Comparison of ENCODE assay signal across 11 mouse cellular contexts in genomic region chr11:110028913-110029695, GRCm38 (mm10). TPM values are rescaled to one million over a fixed set of nuclear protein-coding genes. Genes with fewer than 3 reads are reported as not detected.
DNase-seq lines count a peak whose midpoint lies in the region; ATAC-seq lines count a peak whose summit lies in the region.
"Had no signal": no experiment of that assay in that cellular context is flagged by ENCODE, and none has a peak within 500 bp of the region (broad histone marks: within the 10 kb centered on the region; RNA-seq: fewer than 3 reads in every experiment).

No protein-coding gene starts in this region.

- H3K27ac ChIP-seq in liver, embryonic 13.5 days, result no peak overlapping the region
- H3K27ac ChIP-seq in forebrain, embryonic 14.5 days (ENCODE audit: low read depth, low read length), result no peak overlapping the region
- H3K27ac ChIP-seq in midbrain, embryonic 15.5 days, result no peak overlapping the region
- H3K27ac ChIP-seq: embryonic facial prominence, embryonic 15.5 days; hindbrain, embryonic 14.5 days had no signal

- peak; percentile 69 for DNase-seq in 3134 (ENCODE audit: extremely low read depth, insufficient read length, low spot score)
- peak; percentile 56 for DNase-seq in Muller cell, postnatal 12 days (ENCODE audit: inconsistent ontology term)
- DNase-seq in heart, postnatal 4 days, result peak; percentile 10
- no peak for DNase-seq in liver, embryonic 13.5 days
- no peak for DNase-seq in forebrain, embryonic 14.5 days (ENCODE audit: low spot score)
- DNase-seq in cerebellum, postnatal 25 days, result no peak
- no peak for DNase-seq in layer of hippocampus, postnatal 25 days (ENCODE audit: extremely low spot score in 1 of 2, low spot score in 1 of 2)
- DNase-seq: right cerebral cortex, postnatal 25 days had no signal

- ATAC-seq in liver, embryonic 13.5 days (ENCODE audit: low read depth), result peak; percentile 54
- ATAC-seq in forebrain, embryonic 14.5 days, result no peak
- ATAC-seq in midbrain, embryonic 15.5 days (replicated peaks), result no peak

- WGBS in liver, embryonic 13.5 days (ENCODE audit: insufficient replicate concordance), result 48% methylated on average over 7 of the region's 7 CpGs
- WGBS in forebrain, embryonic 14.5 days, result 88% methylated on average over 7 of the region's 7 CpGs
- WGBS in midbrain, embryonic 15.5 days, result 69% methylated on average over 7 of the region's 7 CpGs

- H3K4me2 ChIP-seq in liver, embryonic 13.5 days, result 0 out of 2 replicates have a peak overlapping the region, but pooled peaks have one; percentile 8
- no peak overlapping the region for H3K4me2 ChIP-seq in forebrain, embryonic 14.5 days (ENCODE audit: low read length)
- no peak overlapping the region for H3K4me2 ChIP-seq in midbrain, embryonic 15.5 days
- H3K4me2 ChIP-seq: embryonic facial prominence, embryonic 15.5 days; hindbrain, embryonic 14.5 days had no signal

- no peaks in the 10 kb centered on the region for H3K9me3 ChIP-seq in liver, embryonic 13.5 days (replicated peaks)
- no peaks in the 10 kb centered on the region for H3K9me3 ChIP-seq in forebrain, embryonic 14.5 days (replicated peaks; ENCODE audit: control insufficient read depth, low read length)
- no peaks in the 10 kb centered on the region for H3K9me3 ChIP-seq in midbrain, embryonic 15.5 days
- H3K9me3 ChIP-seq: embryonic facial prominence, embryonic 15.5 days had no signal

- H3K9ac ChIP-seq in liver, embryonic 13.5 days, result no peak overlapping the region
- H3K9ac ChIP-seq in forebrain, embryonic 14.5 days (ENCODE audit: low read length), result no peak overlapping the region
- H3K9ac ChIP-seq in midbrain, embryonic 15.5 days, result no peak overlapping the region
- H3K9ac ChIP-seq: embryonic facial prominence, embryonic 15.5 days; hindbrain, embryonic 14.5 days had no signal

- no peak overlapping the region for H3K4me3 ChIP-seq in liver, embryonic 13.5 days (replicated peaks)
- H3K4me3 ChIP-seq in forebrain, embryonic 14.5 days (ENCODE audit: low read depth, low read length), result no peak overlapping the region
- H3K4me3 ChIP-seq in midbrain, embryonic 15.5 days, result no peak overlapping the region
- H3K4me3 ChIP-seq: embryonic facial prominence, embryonic 15.5 days had no signal

- no peaks in the 10 kb centered on the region for H3K27me3 ChIP-seq in liver, embryonic 13.5 days
- no peaks in the 10 kb centered on the region for H3K27me3 ChIP-seq in forebrain, embryonic 14.5 days (replicated peaks; ENCODE audit: control insufficient read depth, insufficient read depth, low read length)
- H3K27me3 ChIP-seq in midbrain, embryonic 15.5 days (replicated peaks), result no peaks in the 10 kb centered on the region
- H3K27me3 ChIP-seq: embryonic facial prominence, embryonic 15.5 days had no signal

- no peaks in the 10 kb centered on the region for H3K4me1 ChIP-seq in liver, embryonic 13.5 days (replicated peaks)
- H3K4me1 ChIP-seq in forebrain, embryonic 14.5 days (ENCODE audit: control insufficient read depth, insufficient read depth, low read length), result no peaks in the 10 kb centered on the region
- H3K4me1 ChIP-seq in midbrain, embryonic 15.5 days, result no peaks in the 10 kb centered on the region
- H3K4me1 ChIP-seq: embryonic facial prominence, embryonic 15.5 days had no signal

- no peaks in the 10 kb centered on the region for H3K36me3 ChIP-seq in liver, embryonic 13.5 days
- H3K36me3 ChIP-seq in forebrain, embryonic 14.5 days (ENCODE audit: control insufficient read depth, insufficient read depth, low read length), result no peaks in the 10 kb centered on the region
- no peaks in the 10 kb centered on the region for H3K36me3 ChIP-seq in midbrain, embryonic 15.5 days (replicated peaks)
- H3K36me3 ChIP-seq: embryonic facial prominence, embryonic 15.5 days had no signal

RNA-seq across cellular contexts. Expression of gene Abca8b, which starts 33.5 kb away (rescaled TPM):
- 1 to 10 TPM; 4.5 to 4.7 TPM for total RNA-seq in heart, postnatal 4 days (2021)
- polyA plus RNA-seq in liver, embryonic 13.5 days (2015; fragmentation: Nextera tagmentation; extraction: Ambion mirVana), result 3.2 and 4.3 TPM in 2 replicates
- 1.1 and 1.8 TPM in 2 replicates for polyA plus RNA-seq in forebrain, embryonic 14.5 days (2014; fragmentation: Nextera tagmentation; extraction: Ambion mirVana)
- polyA plus RNA-seq in midbrain, embryonic 15.5 days (2015; fragmentation: Nextera tagmentation; extraction: Ambion mirVana), result 1.5 and 1.8 TPM in 2 replicates
- 10 to 100 TPM in 1 of 2 experiments, 1 to 10 TPM in 1; 9.1 to 11.1 TPM for total RNA-seq in layer of hippocampus, postnatal 25 days (2021)

Comparison
In these comparisons a context has a peak if more than half of its experiments do, and no peak if none do; other contexts are left out.
1. DNase-seq: peak in 3134 (single experiment), Muller cell, postnatal 12 days (single experiment) and heart, postnatal 4 days (single experiment); none in liver, embryonic 13.5 days (single experiment), forebrain, embryonic 14.5 days (single experiment), cerebellum, postnatal 25 days (0 of 2) and layer of hippocampus, postnatal 25 days (0 of 2).